Mouse (Mus musculus) heart, embryonic 15.5 days (tissue): Measurements from ENCODE around the gene St7. TPM values are rescaled to one million over a fixed set of nuclear protein-coding genes. Genes with fewer than 3 reads are reported as not detected.

Experiments
- ATAC-seq: fragments of 200-750 bp; cut with Nextera tagmentation; replicated peaks from 2 replicates; pipeline ENCODE4 v1.8.0; 2017; ENCODE audit warnings: low read depth, moderate TSS enrichment; ENCODE audit not compliant: insufficient number of reproducible peaks, insufficient read depth, low FRiP score
- H3K27ac ChIP-seq: fragments of 300-500 bp; sonication (generic); 2 replicates; pipeline ENCODE4 v1.5.1; 2015; ENCODE audit warnings: mild to moderate bottlenecking, inconsistent platforms
- H3K27me3 ChIP-seq: fragments of 300-500 bp; sonication (generic); 2 replicates; pipeline ENCODE4 v1.6.1; 2015; ENCODE audit warnings: inconsistent platforms
- H3K36me3 ChIP-seq: fragments of 300-500 bp; sonication (generic); 2 replicates; pipeline ENCODE4 v1.6.1; 2015; ENCODE audit warnings: mild to moderate bottlenecking, inconsistent platforms
- H3K4me1 ChIP-seq: fragments of 300-500 bp; sonication (generic); replicated peaks from 2 replicates; pipeline ENCODE4 v1.6.1; 2015; ENCODE audit warnings: inconsistent platforms
- H3K4me2 ChIP-seq: fragments of 300-500 bp; sonication (generic); 2 replicates; pipeline ENCODE4 v1.6.1; 2015; ENCODE audit warnings: inconsistent platforms, mild to moderate bottlenecking, moderate library complexity
- H3K4me3 ChIP-seq: fragments of 300-500 bp; sonication (generic); 2 replicates; pipeline ENCODE4 v1.5.1; 2015; ENCODE audit warnings: mild to moderate bottlenecking, inconsistent platforms
- H3K9ac ChIP-seq: fragments of 300-500 bp; sonication (generic); 2 replicates; pipeline ENCODE4 v1.6.1; 2015; ENCODE audit warnings: mild to moderate bottlenecking, inconsistent platforms
- H3K9me3 ChIP-seq: fragments of 300-500 bp; sonication (generic); replicated peaks from 2 replicates; pipeline ENCODE4 v1.6.1; 2016; ENCODE audit warnings: inconsistent platforms
- WGBS: fragments of 180-500 bp; shearing (Covaris S2); methylation state at CpG from one replicate; pipeline ENCODE4 v1.1.7; 2015; ENCODE audit warnings: mixed read lengths; 5-methylcytosine and 5-hydroxymethylcytosine counted together
- polyA plus RNA-seq: library from polyadenylated mRNA; unstranded; fragments of >200 nt; fragmentation: Nextera tagmentation; extraction: Ambion mirVana; gene quantifications from 2 replicates; pipeline ENCODE4 v1.2.1, GENCODE M21; 2015

St7 gene
- polyA plus RNA-seq, 1 experiment from 2014 or later: 26.1 TPM

- H3K27ac ChIP-seq: no peak overlapping the region
- no peak for ATAC-seq
- WGBS: 84% methylated on average over 7 of the region's 7 CpGs
These were observed 239.1 kb downstream of the St7 start for GRCm38 (mm10) chr6:17931835-17932234.

DNA sequence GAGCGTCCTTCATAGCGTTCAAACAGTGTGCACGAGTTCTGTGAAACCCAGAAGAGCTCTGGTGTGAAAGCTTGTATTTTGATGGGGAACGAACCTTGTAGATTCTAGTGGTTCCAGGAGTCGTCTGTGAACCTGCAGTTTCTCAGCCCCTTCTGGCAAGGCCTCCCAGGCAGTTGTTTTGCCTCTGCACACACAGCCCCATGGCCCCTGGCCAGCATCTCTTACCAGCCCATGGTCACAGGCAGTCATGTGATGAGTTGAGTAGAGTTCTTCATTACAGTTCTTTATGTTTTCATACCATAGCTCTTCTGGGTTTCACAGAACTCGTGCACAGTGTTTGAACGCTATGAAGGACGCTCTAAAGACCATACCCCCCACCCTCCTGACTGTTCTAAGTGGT is 240.1 kb downstream of the St7 start:
- H3K9ac ChIP-seq: no peak overlapping the region
- no peak overlapping the region for H3K4me2 ChIP-seq
- no peak overlapping the region for H3K27ac ChIP-seq
- 49% methylated on average over 8 of the region's 8 CpGs for WGBS
- H3K36me3 ChIP-seq: peaks cover 9% of the 10 kb centered on the region
- no peaks in the 10 kb centered on the region for H3K9me3 ChIP-seq
- peaks cover 5% of the 10 kb centered on the region; the same call in 1 of the 2 replicates for H3K4me1 ChIP-seq
- H3K27me3 ChIP-seq: no peaks in the 10 kb centered on the region
- no peak overlapping the region for H3K4me3 ChIP-seq
- ATAC-seq: peak; percentile 43; the same call in 1 of the 2 replicates

More at GRCm38 (mm10) chr6:17931835-17932234, 239.1 kb downstream of the St7 start:
- Histone ChIP-seq H3K27me3 (no peaks in the 10 kb centered on the region), H3K4me1 (peaks cover 5% of the 10 kb centered on the region; the same call in 1 of the 2 replicates), H3K9me3 (no peaks in the 10 kb centered on the region), H3K4me3 (no peak overlapping the region), H3K36me3 (peaks cover 9% of the 10 kb centered on the region), H3K9ac (no peak overlapping the region), H3K4me2 (no peak overlapping the region)

DNA sequence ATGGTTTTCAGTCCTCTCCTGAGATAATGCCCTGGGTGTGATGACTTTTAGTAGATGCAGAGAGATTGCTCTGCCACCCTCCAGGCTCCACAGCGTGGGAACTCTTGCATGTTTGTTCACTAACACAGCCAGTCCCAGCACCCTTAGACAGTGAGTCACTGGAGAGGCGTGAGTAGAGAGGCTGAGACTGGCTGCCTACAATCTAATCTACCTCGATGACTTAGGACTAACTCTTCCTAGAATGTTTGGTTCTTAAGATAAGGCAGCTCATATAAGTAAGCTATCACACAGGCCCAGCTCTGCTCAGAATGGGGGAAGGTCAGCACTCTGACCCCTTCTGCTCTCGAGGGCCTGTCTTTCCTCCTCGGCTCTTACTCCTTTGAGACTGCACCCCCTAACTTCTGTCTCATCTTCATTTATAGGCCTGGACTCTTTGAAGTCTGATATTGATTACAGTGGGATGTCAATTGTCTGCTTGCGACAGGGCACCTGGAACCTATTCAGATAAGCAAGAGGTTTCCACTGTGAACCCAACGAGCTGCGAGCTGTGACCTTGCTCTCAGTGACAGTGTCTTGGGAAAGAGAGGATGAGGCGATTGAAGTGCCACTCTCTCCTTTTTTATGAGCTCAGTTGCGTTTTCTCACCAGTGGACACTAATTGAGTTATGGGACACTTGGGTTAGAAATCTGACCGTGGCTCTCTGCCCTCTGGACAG is 246.1 kb downstream of the St7 start:
- Histone ChIP-seq H3K4me2 (no peak overlapping the region), H3K4me3 (no peak overlapping the region), H3K36me3 (peaks cover 11% of the 10 kb centered on the region), H3K27ac (no peak overlapping the region), H3K9ac (no peak overlapping the region), H3K9me3 (no peaks in the 10 kb centered on the region), H3K4me1 (peaks cover 10% of the 10 kb centered on the region), H3K27me3 (no peaks in the 10 kb centered on the region)
- ATAC-seq: no peak
- WGBS: 37% methylated on average over 11 of the region's 11 CpGs

GRCm38 (mm10) chr6:17941916-17942315 is 249.2 kb downstream of the St7 start:
- Histone ChIP-seq H3K36me3 (peaks cover 2% of the 10 kb centered on the region; the same call in 1 of the 2 replicates), H3K9ac (no peak overlapping the region), H3K4me1 (peaks cover 21% of the 10 kb centered on the region), H3K27ac (no peak overlapping the region), H3K4me3 (no peak overlapping the region), H3K9me3 (no peaks in the 10 kb centered on the region), H3K4me2 (no peak overlapping the region), H3K27me3 (no peaks in the 10 kb centered on the region)
- 19% methylated on average over 2 of the region's 2 CpGs for WGBS
- ATAC-seq: no peak

- no peak overlapping the region for H3K9ac ChIP-seq
- WGBS: 21% methylated on average over 7 of the region's 7 CpGs
- H3K4me1 ChIP-seq: peaks cover 21% of the 10 kb centered on the region
- no peak overlapping the region for H3K27ac ChIP-seq
- H3K4me2 ChIP-seq: no peak overlapping the region
- no peaks in the 10 kb centered on the region for H3K9me3 ChIP-seq
- no peak overlapping the region for H3K4me3 ChIP-seq
- ATAC-seq: no peak
- no peaks in the 10 kb centered on the region for H3K27me3 ChIP-seq
- peaks cover 2% of the 10 kb centered on the region; the same call in 1 of the 2 replicates for H3K36me3 ChIP-seq
These were observed 249.6 kb downstream of the St7 start for GRCm38 (mm10) chr6:17942344-17942743.

- Histone ChIP-seq H3K36me3 (no peaks in the 10 kb centered on the region), H3K27ac (no peak overlapping the region), H3K4me1 (peaks cover 18% of the 10 kb centered on the region), H3K27me3 (no peaks in the 10 kb centered on the region), H3K9me3 (no peaks in the 10 kb centered on the region), H3K9ac (no peak overlapping the region), H3K4me3 (no peak overlapping the region), H3K4me2 (no peak overlapping the region)
- 45% methylated on average over 9 of the region's 9 CpGs for WGBS
- no peak; the same call in 1 of the 2 replicates for ATAC-seq
These were observed 251.3 kb downstream of the St7 start for GRCm38 (mm10) chr6:17943877-17944617.

DNA sequence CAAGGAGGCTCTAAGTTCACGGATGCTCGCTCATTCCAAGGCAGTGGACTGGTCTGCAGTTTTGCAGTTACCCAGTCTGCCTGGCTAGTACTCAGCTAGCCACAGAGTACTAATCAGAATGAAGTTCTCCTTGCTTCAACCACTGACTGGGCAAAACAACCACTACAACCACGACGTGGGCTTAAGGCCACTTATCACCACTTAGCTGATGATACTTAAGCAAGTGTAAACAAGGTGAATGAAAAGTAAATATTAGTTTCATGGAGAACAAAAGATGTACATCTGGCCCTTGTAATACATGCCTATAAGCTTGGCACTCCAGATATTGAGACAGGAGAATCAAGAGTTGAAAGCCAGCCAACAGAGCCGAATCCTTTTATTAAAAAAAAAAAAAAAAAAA is 253.7 kb downstream of the St7 start:
- Histone ChIP-seq H3K36me3 (no peaks in the 10 kb centered on the region), H3K9me3 (no peaks in the 10 kb centered on the region), H3K9ac (no peak overlapping the region), H3K4me2 (no peak overlapping the region), H3K4me1 (peaks cover 18% of the 10 kb centered on the region), H3K27me3 (no peaks in the 10 kb centered on the region), H3K27ac (no peak overlapping the region), H3K4me3 (no peak overlapping the region)
- no peak for ATAC-seq
- 42% methylated on average over 5 of the region's 5 CpGs for WGBS

DNA sequence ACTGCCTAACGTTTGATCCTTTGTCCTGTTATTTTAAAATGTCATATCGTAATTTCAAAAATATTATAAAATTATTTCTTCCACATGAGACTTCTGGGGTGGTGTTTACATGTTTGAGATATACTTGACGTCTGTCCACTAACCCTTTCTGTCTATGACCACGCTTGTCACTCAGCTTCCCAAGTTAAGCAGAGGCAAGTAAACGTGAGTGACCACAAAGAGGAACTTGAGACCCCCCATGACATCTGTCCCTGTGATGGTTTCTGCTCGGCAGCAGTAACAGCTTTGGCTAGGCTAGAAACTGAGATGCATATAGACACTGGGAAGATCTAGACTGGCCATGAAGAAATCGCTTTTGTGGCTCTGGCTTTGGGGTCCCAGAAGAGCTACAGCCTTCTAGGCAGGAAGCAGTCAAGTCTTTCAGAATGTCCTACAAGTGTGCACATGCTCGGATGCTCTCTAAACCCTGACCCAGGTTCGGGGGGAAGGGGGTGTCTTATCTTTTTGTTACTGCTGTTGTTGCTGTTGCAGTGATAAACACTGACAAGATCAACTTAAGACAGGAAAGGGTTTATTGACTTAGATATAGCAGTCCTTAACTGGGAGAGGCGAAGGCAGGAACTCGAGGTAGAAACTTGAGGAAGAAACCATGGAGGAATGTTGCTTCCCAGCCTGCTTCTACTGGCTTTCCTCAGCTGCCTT is 254.5 kb downstream of the St7 start:
- H3K4me3 ChIP-seq: no peak overlapping the region
- no peaks in the 10 kb centered on the region for H3K36me3 ChIP-seq
- H3K9ac ChIP-seq: no peak overlapping the region
- H3K4me2 ChIP-seq: no peak overlapping the region
- H3K9me3 ChIP-seq: no peaks in the 10 kb centered on the region
- H3K27ac ChIP-seq: no peak overlapping the region
- WGBS: 53% methylated on average over 11 of the region's 11 CpGs
- H3K4me1 ChIP-seq: peaks cover 14% of the 10 kb centered on the region
- H3K27me3 ChIP-seq: no peaks in the 10 kb centered on the region
- no peak for ATAC-seq

DNA sequence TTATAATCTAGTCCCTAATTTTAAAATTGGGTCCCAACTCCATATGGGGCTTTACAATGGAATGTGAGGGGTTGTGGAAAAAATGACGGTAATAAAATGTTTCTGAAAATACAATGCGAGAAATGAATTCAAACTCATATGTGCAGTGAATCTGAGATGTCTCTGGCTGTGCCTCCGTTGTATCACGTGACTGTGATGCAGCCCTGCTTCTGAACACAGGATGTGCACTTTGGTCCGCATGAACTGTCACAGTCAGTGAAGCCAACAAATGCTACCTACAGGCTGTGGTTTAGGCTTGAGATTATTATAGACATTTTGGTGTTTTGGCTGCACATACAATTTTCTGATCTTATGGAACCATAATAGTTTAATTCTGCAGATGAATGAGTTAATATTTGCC is 256.4 kb downstream of the St7 start:
- Histone ChIP-seq H3K9ac (no peak overlapping the region), H3K36me3 (no peaks in the 10 kb centered on the region), H3K27ac (no peak overlapping the region), H3K27me3 (no peaks in the 10 kb centered on the region), H3K9me3 (no peaks in the 10 kb centered on the region), H3K4me1 (peaks cover 12% of the 10 kb centered on the region), H3K4me3 (no peak overlapping the region), H3K4me2 (no peak overlapping the region)
- WGBS: 88% methylated on average over 5 of the region's 5 CpGs
- ATAC-seq: no peak

DNA sequence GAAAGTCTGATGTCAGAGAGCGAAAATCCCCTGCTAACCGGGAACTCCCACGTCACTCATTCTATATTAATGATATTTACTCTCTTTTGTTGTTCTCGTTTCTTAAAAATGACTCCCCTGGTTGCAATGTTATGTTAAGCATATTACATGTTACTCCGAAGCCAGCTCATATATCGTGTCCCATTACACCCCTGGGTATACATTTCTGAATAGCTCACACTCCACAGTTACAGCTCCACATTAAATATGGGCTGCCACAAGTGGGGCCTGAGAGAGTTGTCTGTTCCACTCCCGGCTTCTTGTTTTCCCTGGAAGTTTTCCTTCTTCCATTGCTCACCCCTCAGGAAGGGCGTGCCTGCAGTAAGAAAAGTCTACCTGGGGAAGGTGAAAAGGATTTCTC is 259.0 kb downstream of the St7 start:
- H3K36me3 ChIP-seq: no peaks in the 10 kb centered on the region
- no peak overlapping the region for H3K4me3 ChIP-seq
- no peak overlapping the region for H3K9ac ChIP-seq
- no peaks in the 10 kb centered on the region for H3K9me3 ChIP-seq
- H3K27me3 ChIP-seq: no peaks in the 10 kb centered on the region
- H3K4me2 ChIP-seq: no peak overlapping the region
- no peak for ATAC-seq
- H3K27ac ChIP-seq: no peak overlapping the region
- 79% methylated on average over 8 of the region's 8 CpGs for WGBS
- peaks cover 5% of the 10 kb centered on the region for H3K4me1 ChIP-seq

- Histone ChIP-seq H3K4me3 (no peak overlapping the region), H3K27ac (no peak overlapping the region), H3K4me2 (no peak overlapping the region), H3K36me3 (no peaks in the 10 kb centered on the region), H3K9ac (no peak overlapping the region), H3K4me1 (no peaks in the 10 kb centered on the region), H3K27me3 (no peaks in the 10 kb centered on the region), H3K9me3 (no peaks in the 10 kb centered on the region)
- ATAC-seq: no peak
- 58% methylated on average over 3 of the region's 3 CpGs for WGBS
These were observed 270.7 kb downstream of the St7 start for GRCm38 (mm10) chr6:17963455-17963854.
